Mouse (Mus musculus) urinary bladder, adult 2 months (tissue): ENCODE measurements around the gene D430019H16Rik. TPM values are rescaled to one million over a fixed set of nuclear protein-coding genes. Genes with fewer than 3 reads are reported as not detected.
A peak's percentile ranks its signal among the peaks of the same experiment; 100 is the strongest.

Experiments used
- DNase-seq: peaks from one replicate; pipeline ENCODE4 v3.0.0; 2022; ENCODE audit warnings: low spot score
- polyA plus RNA-seq: library from polyadenylated mRNA; depleted of rRNA; stranded (reverse); fragments of >200 nt; gene quantifications from 2 replicates; pipeline ENCODE4 v1.2.3, GENCODE M21; 2012

D430019H16Rik gene
- polyA plus RNA-seq, 1 experiment, result 3.5 TPM

DNA sequence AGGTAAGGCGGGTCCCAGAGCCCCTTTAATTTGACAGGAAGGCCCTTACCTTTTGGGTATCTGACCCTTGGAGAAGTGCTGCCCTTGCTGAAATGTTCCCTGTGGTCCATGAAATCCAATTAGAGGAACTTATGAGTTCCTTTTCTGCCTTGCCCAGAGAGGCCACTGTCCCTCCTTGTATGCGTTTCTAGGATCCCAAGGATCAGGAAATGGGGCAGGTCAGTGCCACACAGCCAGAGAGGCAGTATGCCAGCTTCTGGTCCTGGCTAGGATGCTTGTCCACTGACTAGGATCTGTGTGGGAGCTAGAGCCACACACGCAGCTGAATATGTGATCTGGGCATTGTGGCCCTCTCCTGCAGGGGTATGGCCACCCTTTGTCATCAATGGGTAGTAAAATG, 36.6 kb downstream of the D430019H16Rik start:
- no peak for DNase-seq

DNA sequence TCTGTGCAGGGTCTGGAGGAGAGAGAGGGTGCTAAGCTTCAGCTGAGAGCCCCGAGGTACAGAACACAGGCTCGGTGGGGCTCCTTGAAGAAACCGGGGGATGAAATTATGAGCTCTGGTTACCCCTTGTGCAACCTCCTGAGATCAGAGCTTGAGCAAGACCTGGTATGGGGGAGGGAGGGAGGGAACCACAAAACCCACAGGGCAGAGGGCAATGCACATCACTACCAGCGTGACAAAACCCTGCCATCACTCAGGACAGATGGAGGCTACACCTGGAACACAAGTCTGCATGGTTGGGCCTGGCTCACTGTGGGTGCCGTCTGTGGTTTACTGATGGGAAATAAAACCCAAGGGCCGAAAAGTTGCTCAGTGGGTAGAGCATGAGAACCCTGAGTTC, 37.1 kb downstream of the D430019H16Rik start:
- no peak for DNase-seq

DNA sequence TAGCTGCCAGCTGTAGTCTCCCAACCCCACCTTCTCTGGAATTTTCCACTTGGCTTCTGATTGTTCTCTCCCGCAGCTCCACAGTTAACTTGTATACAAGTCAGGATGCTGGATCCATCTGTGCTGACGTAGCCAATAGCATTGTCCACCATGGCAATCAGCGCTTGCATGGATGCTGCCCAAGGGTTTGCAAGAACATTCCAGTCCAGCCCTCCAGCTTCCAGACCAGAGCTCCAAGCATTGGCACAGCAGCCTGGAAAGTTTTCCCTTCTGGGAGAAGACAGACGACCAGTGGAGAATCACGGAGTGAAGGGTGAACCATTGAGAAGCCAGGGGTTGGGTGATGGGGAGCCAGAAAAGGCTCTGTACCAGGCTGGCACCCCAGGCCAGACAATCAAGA, 41.1 kb downstream of the D430019H16Rik start:
- DNase-seq, result no peak

DNA sequence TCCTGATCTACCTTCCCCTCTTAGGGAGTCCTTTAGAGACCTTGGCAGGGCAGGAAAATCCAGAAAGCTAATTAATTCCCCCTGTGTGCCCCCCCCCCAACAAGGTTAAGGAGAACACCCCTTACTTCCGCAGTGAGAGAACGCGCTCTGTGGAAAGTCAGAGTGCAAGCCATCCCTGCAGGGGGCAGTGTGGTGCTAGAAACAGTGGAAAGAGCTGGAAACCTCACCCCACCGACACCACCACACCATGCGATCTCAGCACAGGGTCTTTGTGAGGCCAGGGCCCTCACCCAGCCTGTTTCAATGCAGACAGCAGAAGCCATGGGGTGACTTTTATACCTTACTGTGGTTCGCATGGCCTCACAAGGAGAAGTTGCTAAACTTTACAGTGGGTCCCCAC, 44.2 kb downstream of the D430019H16Rik start:
- DNase-seq, result peak; percentile 72

DNA sequence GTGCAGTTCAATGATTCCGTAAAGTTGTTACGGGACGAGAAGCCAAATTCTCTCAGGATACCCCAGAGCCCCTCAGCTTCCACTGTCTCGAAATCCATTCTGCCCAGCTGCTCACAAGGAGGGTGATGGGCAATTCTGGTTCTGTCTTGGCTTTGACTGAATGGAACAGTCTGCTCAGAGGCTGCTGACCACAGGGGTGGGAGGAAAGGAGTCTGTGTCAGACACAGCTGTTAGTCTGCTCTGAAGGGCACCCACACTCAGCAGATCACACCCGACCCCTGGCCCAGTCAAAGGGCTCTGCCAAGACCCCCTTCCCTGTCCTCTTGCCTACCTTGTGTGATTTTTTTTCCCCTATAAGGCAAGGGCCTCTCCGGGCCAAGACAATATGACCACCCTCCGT, 44.8 kb downstream of the D430019H16Rik start:
- DNase-seq, result no peak

DNA sequence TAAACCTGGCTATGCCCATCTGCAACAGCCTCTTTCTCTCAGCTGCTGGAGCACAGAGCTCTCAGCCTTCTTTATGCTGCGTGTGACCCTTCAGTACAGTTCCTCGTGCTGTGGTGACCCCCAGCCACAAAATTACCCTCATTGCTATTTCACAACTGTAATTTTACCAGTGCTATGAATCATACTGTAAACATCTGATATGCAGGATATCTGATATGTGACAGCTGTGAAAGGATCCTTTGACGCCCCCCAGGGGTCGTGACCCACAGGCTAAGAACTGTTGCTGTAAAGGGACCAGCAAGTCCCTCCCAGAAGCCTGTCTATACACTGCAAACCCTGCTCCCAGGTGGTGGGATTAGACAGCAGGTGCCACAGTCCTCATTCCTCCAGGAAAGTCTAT, 45.2 kb downstream of the D430019H16Rik start:
- DNase-seq, result no peak

DNA sequence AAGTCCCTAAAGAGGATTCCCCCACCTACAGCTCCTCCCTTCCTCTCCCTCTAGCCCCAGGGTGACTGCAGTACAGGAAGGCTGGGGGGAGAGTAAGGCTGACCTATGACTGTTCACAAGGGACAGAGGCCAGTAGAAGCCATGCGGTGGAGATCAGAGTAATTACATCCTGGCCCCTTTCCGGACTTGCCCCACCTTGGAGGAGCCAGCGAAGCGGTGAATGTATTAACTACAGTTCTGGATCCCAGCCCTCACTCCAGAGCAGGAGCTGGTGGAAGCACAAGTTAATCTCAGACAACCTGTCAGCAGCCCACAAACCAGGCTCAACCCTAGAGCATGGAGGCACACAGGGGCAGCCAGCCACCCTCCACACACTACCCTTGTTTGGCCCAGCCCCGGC, 47.3 kb downstream of the D430019H16Rik start:
- DNase-seq, result no peak

DNA sequence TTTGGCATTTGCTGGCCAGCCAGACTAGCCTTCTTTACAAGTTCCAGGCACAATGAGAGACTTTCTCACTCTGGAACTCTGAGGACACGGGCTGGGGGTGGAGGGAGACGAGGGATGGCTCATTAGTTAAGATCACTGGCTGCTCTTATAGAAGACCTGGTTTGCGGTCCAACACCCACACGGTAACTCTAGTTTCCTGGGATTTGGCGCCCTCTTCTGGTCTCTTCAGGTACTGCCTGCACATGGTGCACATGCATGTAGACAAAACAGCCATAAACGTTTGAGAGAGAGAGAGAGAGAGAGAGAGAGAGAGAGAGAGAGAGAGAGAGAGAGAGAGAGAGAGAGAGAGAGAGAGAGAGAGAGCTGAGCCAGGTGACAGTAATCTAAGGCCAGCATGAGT, 51.1 kb downstream of the D430019H16Rik start:
- DNase-seq, result no peak

DNA sequence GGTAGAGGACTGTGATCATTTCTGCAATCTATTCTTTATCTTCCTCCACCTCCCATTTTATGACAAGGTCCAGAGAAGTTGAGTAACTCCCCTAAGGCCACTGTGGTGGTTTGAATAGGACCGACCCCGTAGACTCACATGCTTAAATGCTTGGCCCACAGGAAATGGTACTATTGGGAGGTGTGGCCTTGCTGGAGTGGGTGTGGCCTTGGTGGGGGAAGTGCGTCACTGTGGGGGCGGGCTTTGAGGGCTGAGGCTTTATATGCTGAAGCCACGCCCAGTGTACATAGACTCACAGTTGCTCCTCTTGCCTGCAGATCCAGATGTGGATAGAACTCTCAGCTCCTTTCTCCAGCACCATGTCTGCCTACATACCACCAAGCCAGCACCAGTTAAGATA, 57.5 kb downstream of the D430019H16Rik start:
- no peak for DNase-seq

DNA sequence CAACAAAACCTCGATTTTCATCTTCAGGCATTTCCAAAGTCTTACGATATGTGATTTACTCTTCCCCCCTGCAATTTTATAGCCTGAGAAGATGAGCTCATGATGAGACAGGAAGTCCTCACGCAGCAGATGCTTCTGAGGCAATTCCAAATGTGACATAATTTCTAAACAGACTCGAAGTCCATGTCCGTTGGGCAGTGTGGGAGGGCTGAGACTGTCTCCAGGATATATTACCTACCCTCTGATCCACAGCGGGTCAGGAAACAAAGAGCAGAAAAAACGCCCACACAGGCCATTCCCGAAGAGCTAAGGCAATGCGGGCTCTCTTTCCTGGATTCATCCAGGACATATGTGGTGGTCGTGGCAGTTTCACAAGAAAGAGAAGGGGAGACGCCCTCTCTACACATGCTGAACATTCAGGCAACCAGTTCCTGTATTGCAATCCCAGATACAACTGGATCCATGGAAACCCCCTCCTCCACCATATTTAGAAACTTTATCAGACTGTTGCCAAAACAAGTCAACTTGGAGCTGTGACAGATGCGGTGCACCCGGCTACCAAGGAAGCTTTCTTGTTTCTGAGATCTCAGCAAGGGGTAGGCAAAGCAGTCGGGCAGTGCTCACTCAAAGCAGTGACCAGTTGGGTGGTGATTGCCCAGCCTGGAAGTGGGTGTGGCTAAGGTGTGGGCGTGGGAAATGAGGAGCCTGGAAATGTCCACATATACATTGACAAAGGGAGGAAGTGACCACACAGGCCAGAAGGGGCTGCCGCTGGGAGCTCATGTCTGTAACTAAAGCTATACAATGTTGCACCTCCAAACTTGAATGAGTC, 58.2 kb downstream of the D430019H16Rik start:
- DNase-seq, result no peak

DNA sequence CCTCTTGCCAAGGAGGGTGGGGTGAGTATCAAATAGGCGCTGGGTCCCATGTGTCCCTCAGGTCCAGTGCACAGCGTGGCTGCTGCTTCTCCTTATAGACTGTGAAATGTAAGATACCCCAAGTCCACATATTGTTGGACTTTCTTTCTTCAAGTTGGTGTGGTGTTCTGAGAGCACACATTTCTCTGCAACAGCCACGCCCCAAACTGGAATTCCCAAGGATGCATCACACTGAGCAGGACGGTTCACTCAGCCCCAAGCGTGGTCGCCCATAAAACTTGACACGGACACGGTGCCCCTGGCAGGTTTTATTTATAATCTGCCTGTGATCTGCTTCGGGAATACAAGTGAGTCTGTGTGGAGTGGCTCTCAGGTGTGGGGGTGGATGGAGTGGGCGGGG, 60.5 kb downstream of the D430019H16Rik start:
- DNase-seq, result no peak

DNA sequence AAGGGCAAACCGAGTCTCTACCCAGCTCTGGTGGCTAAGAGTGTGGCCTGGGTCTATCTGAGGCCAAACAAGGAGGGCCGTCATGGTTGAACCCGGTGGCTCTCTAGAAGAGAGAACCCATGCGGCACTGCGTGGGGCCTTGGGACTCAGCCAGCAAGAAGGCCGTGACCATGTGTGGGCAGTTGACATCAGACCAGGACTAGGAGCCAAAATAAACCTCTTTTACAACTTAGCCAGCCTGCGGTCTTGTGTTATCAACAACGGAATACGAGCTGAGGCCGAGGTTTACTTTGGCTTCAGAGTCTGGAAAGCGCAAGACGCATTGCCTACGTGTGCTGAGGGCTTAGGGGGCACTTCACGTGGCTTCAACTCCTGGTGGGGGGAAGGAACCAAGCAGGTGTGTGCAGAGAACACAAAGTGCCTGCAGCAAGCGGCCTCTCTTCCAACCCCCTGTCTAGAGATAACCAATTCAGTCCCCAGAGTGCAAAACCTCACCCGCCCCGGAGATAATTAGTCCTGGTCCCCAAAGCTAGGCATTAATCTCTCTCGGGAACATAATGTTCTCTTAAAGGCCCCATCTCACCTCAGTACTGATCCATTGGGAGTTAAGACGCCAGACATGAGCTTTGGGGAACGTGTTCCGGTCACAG, 63.5 kb downstream of the D430019H16Rik start:
- no peak for DNase-seq

DNA sequence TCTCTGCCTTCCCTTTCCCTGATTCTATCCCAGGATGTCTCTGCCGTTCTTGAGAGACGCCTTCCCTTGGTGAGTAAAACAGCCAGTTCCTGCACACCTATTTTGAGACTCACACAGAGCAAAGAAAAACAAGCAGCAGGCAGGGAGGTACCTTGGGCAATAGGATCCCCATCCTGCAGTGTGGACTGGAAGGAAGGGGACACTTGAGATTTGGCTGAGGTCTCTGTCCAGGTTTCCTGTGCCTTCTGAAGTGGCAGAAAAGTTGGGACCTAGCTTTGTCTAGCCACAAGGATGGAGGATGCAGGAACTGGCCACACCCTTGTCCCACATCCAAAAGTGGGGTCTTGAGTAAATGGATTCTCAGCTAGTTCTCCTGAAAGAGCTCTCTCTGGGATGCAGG, 66.2 kb downstream of the D430019H16Rik start:
- DNase-seq, result no peak

DNA sequence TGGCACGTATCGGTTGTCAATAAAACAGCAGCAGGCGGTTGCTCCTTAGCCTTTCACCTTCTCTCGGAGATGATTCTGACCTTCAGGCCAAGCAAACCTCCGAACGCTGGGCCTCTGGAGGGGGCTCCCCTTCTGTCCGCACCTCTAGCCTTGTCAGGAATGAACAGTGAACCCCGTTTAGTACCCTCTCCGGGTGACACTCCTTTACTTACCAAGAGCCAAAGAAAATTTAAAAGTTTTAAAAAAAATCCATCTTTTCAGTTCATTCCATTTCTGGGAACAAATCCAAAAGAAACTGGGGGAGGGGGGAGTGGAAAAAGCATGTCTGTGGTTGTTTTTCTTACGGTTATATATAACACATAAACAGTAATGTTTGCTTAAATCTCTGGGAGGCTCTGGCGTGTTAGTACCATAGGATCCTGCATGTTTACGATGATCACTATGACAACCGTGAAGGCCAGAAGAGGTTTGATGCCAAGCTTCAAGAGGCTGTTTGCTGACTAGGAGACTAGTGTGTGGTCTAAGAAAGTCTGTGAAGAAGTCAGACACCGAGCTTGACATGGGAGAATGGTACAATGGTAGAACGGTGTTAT, 67.6 kb downstream of the D430019H16Rik start:
- DNase-seq, result no peak

DNA sequence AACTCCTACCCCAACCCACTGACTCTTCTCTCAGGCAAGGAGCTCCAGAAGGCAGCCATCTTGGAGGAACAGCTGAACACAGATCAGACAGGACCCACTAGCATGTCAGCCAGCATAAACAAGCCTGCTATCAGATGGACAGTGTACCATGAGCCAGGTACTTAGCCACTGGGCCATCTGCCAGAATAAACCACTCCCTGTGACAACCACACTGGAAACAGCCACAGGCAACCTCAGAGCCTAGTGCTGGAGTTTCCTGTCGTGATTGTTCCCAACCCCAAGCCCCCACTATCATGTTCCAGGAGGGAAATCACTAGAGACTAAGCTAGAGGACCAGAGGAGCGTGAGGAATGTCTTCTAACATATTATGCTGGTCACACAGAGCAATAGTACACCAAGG, 70.1 kb downstream of the D430019H16Rik start:
- no peak for DNase-seq

DNA sequence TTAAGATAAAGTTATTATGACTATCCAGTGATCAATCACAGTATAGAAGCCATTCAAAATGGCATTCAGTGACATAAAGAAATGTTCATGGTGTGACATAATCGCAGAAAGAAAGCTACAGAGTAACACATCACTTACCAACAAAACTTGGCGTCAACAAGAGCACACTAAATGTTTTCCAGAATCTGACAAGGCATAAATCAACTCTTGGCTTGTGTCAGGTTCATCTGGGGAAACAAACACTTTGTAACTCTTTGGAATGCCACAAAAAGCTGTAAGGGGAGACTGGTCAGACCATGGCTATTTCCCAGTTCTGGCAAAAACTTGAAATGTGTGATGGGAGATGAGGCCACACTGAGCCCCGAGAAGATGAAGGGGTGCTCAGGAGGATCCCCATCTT, 72.5 kb downstream of the D430019H16Rik start:
- DNase-seq, result no peak

DNA sequence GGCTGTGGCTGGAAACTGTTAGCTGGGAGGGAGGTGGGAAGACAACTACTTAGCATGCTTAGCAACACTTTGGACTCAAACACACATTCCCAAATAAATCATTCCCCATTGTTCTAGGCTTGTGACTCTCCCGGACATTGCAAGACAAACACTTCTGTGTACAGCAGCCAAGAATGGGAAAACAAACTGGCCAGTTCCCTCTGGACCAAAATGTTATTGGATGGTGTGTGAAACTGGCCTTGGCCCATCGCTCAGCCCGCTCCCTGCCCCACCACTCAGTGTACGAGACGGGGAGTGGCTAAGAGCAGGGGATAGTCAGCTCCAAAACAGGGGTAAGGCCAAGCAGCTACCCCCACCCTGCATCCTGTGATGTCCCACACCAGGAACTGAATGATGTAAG, 73.2 kb downstream of the D430019H16Rik start:
- no peak for DNase-seq

DNA sequence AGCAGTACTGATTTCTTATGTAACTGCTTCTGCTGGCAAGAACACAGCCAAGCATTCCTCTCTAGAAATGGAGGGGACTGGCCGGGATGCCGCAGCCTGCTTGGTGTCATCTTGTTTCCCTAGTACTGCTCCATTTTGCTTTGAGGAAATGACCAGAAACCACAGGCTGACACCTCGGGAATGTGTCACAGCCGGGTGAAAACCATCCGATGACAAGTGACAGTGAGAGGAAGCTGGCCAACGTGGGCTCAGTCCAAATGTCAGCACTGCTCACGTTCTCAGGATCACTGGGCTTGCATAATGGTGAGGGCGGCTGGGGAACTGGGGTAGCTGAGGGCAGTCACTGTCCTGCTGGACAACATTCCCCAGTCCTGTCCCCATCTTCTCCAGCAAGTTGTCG, 75.9 kb downstream of the D430019H16Rik start:
- no peak for DNase-seq

DNA sequence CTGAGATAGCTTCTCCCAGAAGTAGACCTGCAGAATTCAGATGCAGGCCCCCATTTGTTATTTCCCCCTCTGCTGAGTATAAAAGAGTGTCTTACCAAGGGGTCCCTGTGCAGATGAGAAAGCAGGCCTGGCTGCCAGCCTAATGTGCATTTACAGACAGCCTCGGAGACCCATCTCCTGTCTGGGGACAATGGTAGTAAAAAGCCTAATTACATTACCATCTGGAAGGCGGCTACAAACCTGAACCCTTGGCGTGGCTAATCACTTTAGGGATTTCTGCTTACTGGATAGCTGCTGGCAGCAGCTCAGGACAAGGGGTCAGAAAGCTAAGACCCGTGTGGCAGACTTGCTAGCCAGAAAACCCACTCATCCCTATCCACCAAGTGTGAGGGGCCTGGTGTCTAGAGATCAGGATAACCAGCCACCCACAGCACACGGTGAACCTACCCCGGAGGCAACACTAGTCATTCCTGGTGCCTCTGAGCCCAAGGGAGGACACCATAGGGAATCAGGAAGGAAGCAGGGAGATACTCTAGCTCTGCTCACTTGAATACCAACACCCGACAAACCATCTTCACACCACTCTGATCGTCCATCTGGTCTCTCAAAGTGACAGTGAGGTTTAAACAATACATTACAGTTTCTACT, 78.2 kb downstream of the D430019H16Rik start:
- no peak for DNase-seq

DNA sequence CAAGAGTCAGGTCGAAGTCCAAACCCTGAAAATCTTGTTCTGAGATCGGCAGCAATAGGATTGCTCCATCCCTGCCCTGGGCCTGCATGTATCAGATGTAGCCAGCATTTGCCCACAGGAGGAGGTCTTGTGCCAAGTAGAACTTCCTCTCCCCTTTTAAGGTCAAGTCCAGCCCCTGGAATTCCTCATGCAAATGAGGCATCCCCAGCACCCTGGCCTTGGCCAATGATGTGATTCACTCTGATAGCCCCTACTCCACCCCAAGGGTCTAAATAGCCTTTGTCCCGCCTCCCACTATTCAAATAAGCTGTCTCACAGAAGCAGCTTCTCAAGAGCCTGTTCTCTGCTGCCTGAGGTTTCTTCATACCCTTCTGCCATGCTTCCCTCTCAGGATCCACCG, 81.2 kb downstream of the D430019H16Rik start:
- DNase-seq, result no peak

DNA sequence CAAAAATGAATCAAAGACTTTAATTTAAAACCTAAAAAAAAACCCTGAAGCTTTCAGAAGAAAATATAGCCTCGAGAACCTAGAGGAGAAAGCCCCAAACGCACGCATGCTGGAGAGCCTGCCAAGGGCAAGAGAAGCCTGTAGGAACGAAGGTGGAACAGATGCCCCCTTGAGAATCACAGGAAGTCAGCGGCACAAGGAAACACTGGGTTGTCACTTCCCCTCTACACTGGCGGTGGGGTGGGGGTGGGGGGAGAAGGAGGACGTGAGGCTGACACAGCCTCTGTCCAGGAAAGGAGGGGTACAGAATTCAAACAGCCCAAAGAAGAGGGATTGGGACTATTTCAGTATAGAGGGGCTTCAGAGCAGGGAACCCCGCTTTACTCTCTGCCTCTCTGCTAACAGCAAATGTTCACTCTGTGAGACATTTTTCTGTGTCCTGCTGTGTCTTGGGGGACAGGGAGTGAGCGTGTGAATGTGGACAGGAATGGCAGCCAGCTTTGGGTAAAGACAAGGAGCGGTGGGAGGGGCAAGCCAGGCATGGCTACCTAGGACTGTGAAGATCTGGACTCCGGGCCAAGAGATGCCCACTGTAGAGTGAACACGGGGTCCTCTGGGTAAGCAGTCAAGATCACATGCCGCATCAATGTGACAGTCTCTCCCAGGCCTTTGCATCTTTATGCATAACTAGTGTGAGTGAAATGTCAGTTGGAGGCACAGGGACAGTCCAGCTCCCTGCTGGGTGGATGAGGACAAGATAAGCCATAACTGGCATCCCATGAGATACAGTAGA, 82.5 kb downstream of the D430019H16Rik start:
- no peak for DNase-seq

DNA sequence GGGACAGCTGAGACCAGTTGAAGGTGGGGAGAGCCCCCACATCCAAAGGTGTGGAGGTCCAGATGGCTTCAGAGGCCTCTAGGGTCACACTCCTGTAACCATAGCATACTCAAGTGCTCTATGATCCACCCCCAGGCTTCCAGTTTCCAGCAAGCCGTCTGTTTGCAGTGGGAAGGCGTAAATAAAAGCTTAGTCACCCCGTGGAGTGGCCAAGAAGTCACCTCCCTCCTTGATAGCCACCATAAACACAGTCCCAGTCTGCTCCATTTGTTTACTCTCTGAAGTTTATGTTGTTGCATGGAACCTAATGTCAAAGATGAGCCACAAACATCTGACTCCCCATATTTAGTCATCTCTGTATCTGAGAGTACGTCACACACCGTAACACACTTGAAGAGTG, 83.5 kb downstream of the D430019H16Rik start:
- DNase-seq, result no peak
